Mouse (Mus musculus): ENCODE measurements around the gene Snx20. TPM values are rescaled to one million over a fixed set of nuclear protein-coding genes. Genes with fewer than 3 reads are reported as not detected.
A peak's percentile ranks its signal among the peaks of the same experiment; 100 is the strongest.

Gene Snx20
- polyA plus RNA-seq, 1 experiment from 2014 or later = 1.5 TPM

DNA sequence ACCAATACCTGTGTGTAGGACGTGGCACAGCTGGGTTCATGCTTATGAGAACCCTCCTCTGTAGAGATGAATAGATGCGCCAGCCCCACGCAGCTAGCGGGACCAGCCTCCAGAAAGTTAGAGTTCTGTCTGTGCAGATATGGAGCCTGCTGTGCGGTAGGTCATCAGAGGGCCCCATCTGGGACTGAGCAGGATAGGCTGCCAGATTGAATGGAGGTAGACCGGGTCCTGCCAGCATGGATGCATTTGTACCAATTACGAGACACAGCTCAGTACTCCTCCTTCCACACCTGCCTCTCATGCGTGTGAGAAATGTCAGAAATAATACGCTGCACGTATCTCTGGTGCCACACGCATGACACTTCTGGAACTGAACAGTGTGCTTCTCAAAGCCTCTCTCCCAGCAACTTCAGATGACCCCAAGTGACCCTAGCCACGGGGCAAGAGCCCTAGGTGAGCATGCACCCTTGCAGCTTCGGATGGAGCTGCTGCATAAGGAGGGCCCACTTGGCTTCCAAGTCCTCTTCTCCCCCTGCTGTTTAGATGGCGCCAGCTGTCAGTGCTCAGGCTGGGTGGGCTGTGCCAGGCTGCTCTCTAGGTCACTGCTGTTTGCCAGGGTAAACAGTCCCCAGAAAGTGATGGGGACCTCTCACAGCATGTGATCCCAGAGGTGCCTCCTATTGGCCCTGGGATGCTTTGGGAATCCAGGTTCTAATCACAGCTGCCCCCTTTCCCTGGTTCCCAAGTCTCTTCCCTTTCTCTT lies 57.3 kb downstream of the Snx20 start:
- no peaks in the 10 kb centered on the region for H3K27me3 ChIP-seq (ENCODE audit: control insufficient read depth, insufficient read depth, low read length)
- ATAC-seq (replicated peaks; ENCODE audit: insufficient number of reproducible peaks, low FRiP score, low TSS enrichment, low read depth) (peak; percentile 32; the same call in 1 of the 2 replicates), DNase-seq (ENCODE audit: low spot score) (no peak)
- H3K4me1 ChIP-seq (ENCODE audit: control insufficient read depth, insufficient read depth, low read length) = no peaks in the 10 kb centered on the region; the same call in 1 of the 2 replicates
- no peak overlapping the region for H3K27ac ChIP-seq (replicated peaks; ENCODE audit: low read depth, low read length)
- H3K36me3 ChIP-seq (replicated peaks; ENCODE audit: control insufficient read depth, insufficient read depth, low read depth, low read length) = no peaks in the 10 kb centered on the region
- H3K4me3 ChIP-seq (ENCODE audit: low read depth, low read length) = no peak overlapping the region
- no peak overlapping the region for H3K4me2 ChIP-seq (ENCODE audit: low read depth, low read length)
- H3K9me3 ChIP-seq (replicated peaks; ENCODE audit: control insufficient read depth, low read length) = no peaks in the 10 kb centered on the region
- H3K9ac ChIP-seq (replicated peaks; ENCODE audit: low read length) = no peak overlapping the region
- 71% methylated on average over 14 of the region's 14 CpGs for WGBS

DNA sequence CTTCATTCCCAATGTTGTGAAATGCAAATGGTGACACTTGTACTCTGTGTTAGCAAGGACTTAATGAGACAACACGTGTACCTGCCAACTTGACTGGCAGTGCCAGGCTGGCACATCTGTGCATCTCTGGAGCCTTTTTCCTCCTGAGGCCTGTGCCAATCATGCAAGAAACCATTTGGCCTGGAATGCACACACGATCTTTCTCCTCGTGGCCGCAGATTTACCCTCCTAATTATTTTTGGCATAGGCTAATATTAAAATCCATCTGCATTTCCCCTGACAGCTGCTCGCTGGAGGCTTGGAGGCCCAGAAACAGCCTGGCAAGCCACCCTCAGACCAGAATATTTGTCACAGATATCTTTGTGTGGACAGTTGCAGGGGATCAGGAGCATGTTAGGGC lies 58.3 kb downstream of the Snx20 start:
- Histone ChIP-seq H3K4me1 (ENCODE audit: control insufficient read depth, insufficient read depth, low read length) (no peaks in the 10 kb centered on the region; the same call in 1 of the 2 replicates), H3K4me3 (ENCODE audit: low read depth, low read length) (no peak overlapping the region), H3K27me3 (ENCODE audit: control insufficient read depth, insufficient read depth, low read length) (no peaks in the 10 kb centered on the region), H3K9me3 (replicated peaks; ENCODE audit: control insufficient read depth, low read length) (no peaks in the 10 kb centered on the region), H3K4me2 (ENCODE audit: low read depth, low read length) (no peak overlapping the region), H3K9ac (replicated peaks; ENCODE audit: low read length) (no peak overlapping the region), H3K36me3 (replicated peaks; ENCODE audit: control insufficient read depth, insufficient read depth, low read depth, low read length) (no peaks in the 10 kb centered on the region), H3K27ac (replicated peaks; ENCODE audit: low read depth, low read length) (no peak overlapping the region)
- DNase-seq (ENCODE audit: low spot score) (no peak), ATAC-seq (replicated peaks; ENCODE audit: insufficient number of reproducible peaks, low FRiP score, low TSS enrichment, low read depth) (no peak)
- 76% methylated on average over 5 of the region's 5 CpGs for WGBS

Other genes starting within 250 kb of the Snx20 start
- gene Nkd1, start 114.8 kb downstream of the Snx20 start, polyA plus RNA-seq (2014; fragmentation: Nextera tagmentation; extraction: Ambion mirVana) = 45.0 and 50.7 TPM in 2 replicates
- 0.17 and 0.18 TPM in 2 replicates for gene Nod2, start 11.2 kb upstream of the Snx20 start, polyA plus RNA-seq (2014; fragmentation: Nextera tagmentation; extraction: Ambion mirVana)
- 13.5 and 14.3 TPM in 2 replicates for gene Cyld, start 60.9 kb upstream of the Snx20 start, polyA plus RNA-seq (2014; fragmentation: Nextera tagmentation; extraction: Ambion mirVana)